In genomic region chr16:94311931-94312330, GRCm38 (mm10) we compare ENCODE assay signal across 8 mouse cellular contexts. TPM values are rescaled to one million over a fixed set of nuclear protein-coding genes. Genes with fewer than 3 reads are reported as not detected.
DNase-seq lines count a peak whose midpoint lies in the region; ATAC-seq and TF ChIP-seq lines count a peak whose summit lies in the region.

No protein-coding gene starts in this region.

- TF ChIP-seq CTCF in gastrocnemius, adult 2 months (IDR thresholded peaks at IDR 0.05): no peak

- ATAC-seq in megakaryocyte, adult 5-6 weeks (ENCODE audit: poor library complexity, severe bottlenecking): no peak
- no peak for ATAC-seq in liver, embryonic 15.5 days (ENCODE audit: insufficient read depth)

- DNase-seq in gastrocnemius, adult 2 months: no peak
- no peak for DNase-seq in gastrocnemius, postnatal 36 days
- no peak for DNase-seq in thymus, postnatal 36 days
- no peak for DNase-seq in ovary, postnatal 14 days (ENCODE audit: low spot score)
- no peak for DNase-seq in urinary bladder, postnatal 36 days (ENCODE audit: low spot score in 2 of 2)

- peaks cover 44% of the 10 kb centered on the region for H3K4me1 ChIP-seq in megakaryocyte, embryonic 14.5 days
- peaks cover 13% of the 10 kb centered on the region for H3K4me1 ChIP-seq in liver, embryonic 15.5 days (replicated peaks)

- peaks cover 4% of the 10 kb centered on the region; the same call in 1 of the 2 replicates for H3K9me3 ChIP-seq in megakaryocyte, embryonic 14.5 days
- H3K9me3 ChIP-seq in liver, embryonic 15.5 days (replicated peaks): no peaks in the 10 kb centered on the region

- peak overlapping the region; percentile 95 for H3K4me3 ChIP-seq in gastrocnemius, adult 2 months
- H3K4me3 ChIP-seq in megakaryocyte, embryonic 14.5 days (replicated peaks): peak overlapping the region; percentile 95
- peak overlapping the region; percentile 88 for H3K4me3 ChIP-seq in liver, embryonic 15.5 days (replicated peaks)

- H3K4me2 ChIP-seq in liver, embryonic 15.5 days: peak overlapping the region; percentile 95

- no peaks in the 10 kb centered on the region for H3K36me3 ChIP-seq in megakaryocyte, embryonic 14.5 days (replicated peaks; ENCODE audit: low read length)
- no peaks in the 10 kb centered on the region for H3K36me3 ChIP-seq in liver, embryonic 15.5 days (replicated peaks)

- peak overlapping the region; percentile 100 for H3K27ac ChIP-seq in gastrocnemius, adult 2 months
- no peak overlapping the region for H3K27ac ChIP-seq in liver, embryonic 15.5 days (replicated peaks)

- peaks cover 11% of the 10 kb centered on the region for H3K27me3 ChIP-seq in megakaryocyte, embryonic 14.5 days (replicated peaks)
- H3K27me3 ChIP-seq in liver, embryonic 15.5 days: no peaks in the 10 kb centered on the region

- 75% methylated on average over 4 of the region's 4 CpGs for WGBS in liver, embryonic 15.5 days (ENCODE audit: insufficient replicate concordance)

- intact Hi-C loops in gastrocnemius, adult 2 months (cut with DNase I): loop anchor here (5.0 kb wide), 2 partner anchors 40 to 60 kb away; partner anchors contain the start of genes Pigp and Ttc3
- intact Hi-C loops in gastrocnemius, postnatal 36 days (cut with DNase I): no loop called here

- H3K9ac ChIP-seq in liver, embryonic 15.5 days: no peak overlapping the region

RNA-seq across cellular contexts. Expression of gene Hlcs, which starts 1.4 kb away (rescaled TPM):
- total RNA-seq in gastrocnemius, adult 2 months (2021): 10 to 100 TPM in 1 of 2 experiments, 1 to 10 TPM in 1; 7.5 to 10.3 TPM
- 1 to 10 TPM; 6.5 to 6.8 TPM for total RNA-seq in gastrocnemius, postnatal 36 days (2021)
- 1.6 and 1.8 TPM in 2 replicates for polyA plus RNA-seq in megakaryocyte, embryonic 14.5 days (2012; ENCODE audit: insufficient read depth, low replicate concordance)
- 22.8 and 25.3 TPM in 2 replicates for total RNA-seq in megakaryocyte, adult 5-6 weeks (2015)
- 14.8 and 21.9 TPM in 2 replicates for total RNA-seq in megakaryocyte, adult 5-6 weeks (2017)
- 2.1 and 2.5 TPM in 2 replicates for polyA plus RNA-seq in liver, embryonic 15.5 days (2015; fragmentation: Nextera tagmentation; extraction: Ambion mirVana)

RNA-seq across cellular contexts. Expression of gene Ripply3, which starts 16.3 kb away (rescaled TPM):
- 1 to 10 TPM in 1 of 2 experiments, under 1 TPM in 1; 0.59 to 1.0 TPM for total RNA-seq in gastrocnemius, adult 2 months (2021)
- under 1 TPM; 0.61 to 0.81 TPM for total RNA-seq in gastrocnemius, postnatal 36 days (2021)
- not detected in 2 replicates for polyA plus RNA-seq in megakaryocyte, embryonic 14.5 days (2012; ENCODE audit: insufficient read depth, low replicate concordance)
- total RNA-seq in megakaryocyte, adult 5-6 weeks (2015): 0.23 TPM in 1 of 2 replicates, not detected in the other
- not detected in 2 replicates for total RNA-seq in megakaryocyte, adult 5-6 weeks (2017)
- polyA plus RNA-seq in liver, embryonic 15.5 days (2015; fragmentation: Nextera tagmentation; extraction: Ambion mirVana): 1.7 and 1.9 TPM in 2 replicates

RNA-seq across cellular contexts. Expression of gene Ttc3, which starts 58.5 kb away (rescaled TPM):
- 10 to 100 TPM; 54.4 to 55.3 TPM for total RNA-seq in gastrocnemius, adult 2 months (2021)
- 10 to 100 TPM; 46.6 to 55.2 TPM for total RNA-seq in gastrocnemius, postnatal 36 days (2021)
- 1.5 and 2.1 TPM in 2 replicates for polyA plus RNA-seq in megakaryocyte, embryonic 14.5 days (2012; ENCODE audit: insufficient read depth, low replicate concordance)
- total RNA-seq in megakaryocyte, adult 5-6 weeks (2015): 12.0 and 19.7 TPM in 2 replicates
- 39.3 and 56.6 TPM in 2 replicates for total RNA-seq in megakaryocyte, adult 5-6 weeks (2017)
- 21.2 and 21.8 TPM in 2 replicates for polyA plus RNA-seq in liver, embryonic 15.5 days (2015; fragmentation: Nextera tagmentation; extraction: Ambion mirVana)

RNA-seq across cellular contexts. Expression of gene Pigp, which starts 59.7 kb away (rescaled TPM):
- total RNA-seq in gastrocnemius, adult 2 months (2021): 100 to 1,000 TPM; 149 to 161 TPM
- 100 to 1,000 TPM; 104 to 134 TPM for total RNA-seq in gastrocnemius, postnatal 36 days (2021)
- polyA plus RNA-seq in megakaryocyte, embryonic 14.5 days (2012; ENCODE audit: insufficient read depth, low replicate concordance): 25.2 and 39.6 TPM in 2 replicates
- 9.9 and 11.1 TPM in 2 replicates for total RNA-seq in megakaryocyte, adult 5-6 weeks (2015)
- total RNA-seq in megakaryocyte, adult 5-6 weeks (2017): 4.8 and 10.2 TPM in 2 replicates
- polyA plus RNA-seq in liver, embryonic 15.5 days (2015; fragmentation: Nextera tagmentation; extraction: Ambion mirVana): 39.4 and 45.7 TPM in 2 replicates
